25 mouse cellular contexts compared by ENCODE assay signal in genomic region chr1:134607279-134607678, GRCm38 (mm10). TPM values are rescaled to one million over a fixed set of nuclear protein-coding genes. Genes with fewer than 3 reads are reported as not detected.
DNase-seq lines count a peak whose midpoint lies in the region; ATAC-seq and TF ChIP-seq lines count a peak whose summit lies in the region.
"Had no signal": no experiment of that assay in that cellular context is flagged by ENCODE, and none has a peak within 500 bp of the region (broad histone marks: within the 10 kb centered on the region; RNA-seq: fewer than 3 reads in every experiment).

No protein-coding gene starts in this region.

- TF ChIP-seq POLR2A in MEL (IDR thresholded peaks at IDR 0.05; ENCODE audit: control insufficient read depth in 1 of 2, insufficient read depth in 1 of 2, low read depth in 1 of 2, low read length in 2 of 2, poor library complexity in 1 of 2), result no peak

- peak; percentile 33 for TF ChIP-seq RAD21 in MEL (IDR thresholded peaks at IDR 0.05; ENCODE audit: low read depth, low read length)

- ATAC-seq in intestine, postnatal 0 days, result no peak
- no peak for ATAC-seq in intestine, embryonic 16.5 days
- no peak for ATAC-seq in lung, postnatal 0 days

- H3K4me3 ChIP-seq in intestine, postnatal 0 days (ENCODE audit: low read depth, low read length), result no peak overlapping the region
- no peak overlapping the region for H3K4me3 ChIP-seq in intestine, embryonic 16.5 days (ENCODE audit: low read length)
- no peak overlapping the region for H3K4me3 ChIP-seq in lung, postnatal 0 days (ENCODE audit: low read depth, low read length)
- H3K4me3 ChIP-seq in MEL (ENCODE audit: control insufficient read depth in 1 of 2, insufficient read depth in 1 of 2, low read depth in 2 of 2, low read length in 2 of 2), result no peak overlapping the region
- H3K4me3 ChIP-seq in limb, embryonic 10.5 days, result no peak overlapping the region
- H3K4me3 ChIP-seq: forebrain, embryonic 10.5 days; midbrain, embryonic 10.5 days; neural tube, embryonic 12.5 days had no signal

- no peaks in the 10 kb centered on the region for H3K27me3 ChIP-seq in intestine, postnatal 0 days (replicated peaks; ENCODE audit: control insufficient read depth, insufficient read depth, low read length)
- no peaks in the 10 kb centered on the region for H3K27me3 ChIP-seq in intestine, embryonic 16.5 days (replicated peaks; ENCODE audit: control insufficient read depth, insufficient read depth, low read length)
- H3K27me3 ChIP-seq in lung, postnatal 0 days (replicated peaks; ENCODE audit: insufficient read depth, low read length), result no peaks in the 10 kb centered on the region
- no peaks in the 10 kb centered on the region for H3K27me3 ChIP-seq in MEL (ENCODE audit: control insufficient read depth in 1 of 2, insufficient read depth in 2 of 2, low read length in 2 of 2)
- H3K27me3 ChIP-seq in limb, embryonic 10.5 days (ENCODE audit: low read depth, poor library complexity, severe bottlenecking), result no peaks in the 10 kb centered on the region
- H3K27me3 ChIP-seq: neural tube, embryonic 12.5 days had no signal

- H3K79me2 ChIP-seq in MEL (ENCODE audit: control insufficient read depth, insufficient read depth, low read length, poor library complexity), result no peaks in the 10 kb centered on the region

- H3K9me3 ChIP-seq in intestine, postnatal 0 days (ENCODE audit: control insufficient read depth), result no peaks in the 10 kb centered on the region
- no peaks in the 10 kb centered on the region for H3K9me3 ChIP-seq in intestine, embryonic 16.5 days (ENCODE audit: control insufficient read depth, low read length)
- H3K9me3 ChIP-seq in lung, postnatal 0 days (ENCODE audit: low read length), result no peaks in the 10 kb centered on the region
- H3K9me3 ChIP-seq in MEL (replicated peaks; ENCODE audit: insufficient read depth, low read length), result no peaks in the 10 kb centered on the region
- H3K9me3 ChIP-seq in limb, embryonic 10.5 days (replicated peaks), result no peaks in the 10 kb centered on the region
- H3K9me3 ChIP-seq: forebrain, embryonic 10.5 days; midbrain, embryonic 10.5 days; neural tube, embryonic 12.5 days had no signal

- TF ChIP-seq EP300 in lung, postnatal 0 days (IDR thresholded peaks at IDR 0.05), result no peak
- no peak for TF ChIP-seq EP300 in MEL (IDR thresholded peaks at IDR 0.05; ENCODE audit: low read depth in 1 of 2, low read length in 2 of 2)

- peaks cover 33% of the 10 kb centered on the region for H3K36me3 ChIP-seq in intestine, postnatal 0 days (ENCODE audit: control insufficient read depth, insufficient read depth)
- H3K36me3 ChIP-seq in intestine, embryonic 16.5 days (ENCODE audit: control insufficient read depth, insufficient read depth, low read length), result peaks cover 7% of the 10 kb centered on the region
- peaks cover 23% of the 10 kb centered on the region for H3K36me3 ChIP-seq in lung, postnatal 0 days (ENCODE audit: insufficient read depth, low read length)
- H3K36me3 ChIP-seq in MEL (ENCODE audit: control insufficient read depth in 1 of 2, insufficient read depth in 2 of 2, low read length in 2 of 2), result peaks cover 28 to 42% of the 10 kb centered on the region in 2 experiments
- peaks cover 96% of the 10 kb centered on the region for H3K36me3 ChIP-seq in limb, embryonic 10.5 days

- H3K27ac ChIP-seq in intestine, postnatal 0 days (ENCODE audit: low read depth, low read length), result no peak overlapping the region
- H3K27ac ChIP-seq in intestine, embryonic 16.5 days (ENCODE audit: low read length), result no peak overlapping the region
- H3K27ac ChIP-seq in lung, postnatal 0 days (ENCODE audit: low read length), result no peak overlapping the region
- H3K27ac ChIP-seq in MEL (ENCODE audit: control insufficient read depth, low read depth, low read length), result no peak overlapping the region
- no peak overlapping the region for H3K27ac ChIP-seq in limb, embryonic 10.5 days
- H3K27ac ChIP-seq: forebrain, embryonic 10.5 days; liver, embryonic 14.5 days; midbrain, embryonic 10.5 days; neural tube, embryonic 12.5 days had no signal

- no peak overlapping the region for H3K4me2 ChIP-seq in intestine, postnatal 0 days (replicated peaks; ENCODE audit: low read depth)
- no peak overlapping the region for H3K4me2 ChIP-seq in intestine, embryonic 16.5 days (ENCODE audit: low read depth, low read length)
- H3K4me2 ChIP-seq in lung, postnatal 0 days (replicated peaks; ENCODE audit: low read depth, low read length), result no peak overlapping the region
- H3K4me2 ChIP-seq: neural tube, embryonic 12.5 days had no signal

- no peaks in the 10 kb centered on the region for H3K4me1 ChIP-seq in intestine, postnatal 0 days (replicated peaks; ENCODE audit: control insufficient read depth, insufficient read depth, low read length)
- peaks cover 6% of the 10 kb centered on the region for H3K4me1 ChIP-seq in intestine, embryonic 16.5 days (ENCODE audit: control insufficient read depth, insufficient read depth, low read length)
- no peaks in the 10 kb centered on the region for H3K4me1 ChIP-seq in lung, postnatal 0 days (ENCODE audit: insufficient read depth, low read depth, low read length)
- peaks cover 12 to 13% of the 10 kb centered on the region in 2 experiments for H3K4me1 ChIP-seq in MEL (ENCODE audit: control insufficient read depth in 1 of 2, insufficient read depth in 2 of 2, low read length in 2 of 2)
- no peaks in the 10 kb centered on the region for H3K4me1 ChIP-seq in limb, embryonic 10.5 days
- H3K4me1 ChIP-seq: forebrain, embryonic 10.5 days; midbrain, embryonic 10.5 days; neural tube, embryonic 12.5 days had no signal

- TF ChIP-seq CTCF in intestine, postnatal 0 days (IDR thresholded peaks at IDR 0.05; ENCODE audit: low read depth), result peak; percentile 47
- peak; percentile 37 for TF ChIP-seq CTCF in lung, postnatal 0 days (IDR thresholded peaks at IDR 0.05)
- peak in 1 of 3 experiments; percentile 22; a peak in 2 of 6 replicates for TF ChIP-seq CTCF in MEL (IDR thresholded peaks at IDR 0.05 in 2 of 3, conservative IDR thresholded peaks at IDR 0.05 in 1 of 3; ENCODE audit: control insufficient read depth in 1 of 3, insufficient read depth in 1 of 3, low read depth in 2 of 3, low read length in 3 of 3, poor library complexity in 1 of 3, severe bottlenecking in 1 of 3)

- 70% methylated on average over 1 of the region's 1 CpGs for WGBS in intestine, postnatal 0 days
- 62% methylated on average over 1 of the region's 1 CpGs for WGBS in intestine, embryonic 16.5 days
- WGBS in lung, postnatal 0 days, result 85% methylated on average over 1 of the region's 1 CpGs
- 88% methylated on average over 1 of the region's 1 CpGs for WGBS in limb, embryonic 10.5 days

- no peak overlapping the region for H3K9ac ChIP-seq in intestine, postnatal 0 days (ENCODE audit: low read depth, low read length)
- no peak overlapping the region for H3K9ac ChIP-seq in intestine, embryonic 16.5 days (ENCODE audit: low read depth, low read length)
- no peak overlapping the region for H3K9ac ChIP-seq in lung, postnatal 0 days (replicated peaks; ENCODE audit: low read depth)
- H3K9ac ChIP-seq in MEL (ENCODE audit: control insufficient read depth, low read depth, low read length, poor library complexity, severe bottlenecking), result no peak overlapping the region
- H3K9ac ChIP-seq: liver, embryonic 14.5 days; neural tube, embryonic 12.5 days had no signal

- DNase-seq in lung, postnatal 0 days (ENCODE audit: low spot score), result peak; percentile 25
- no peak for DNase-seq in lung, adult 18-20 months
- no peak for DNase-seq in MEL (ENCODE audit: low read depth, low spot score)
- DNase-seq in retina, postnatal 1 day, result no peak
- no peak for DNase-seq in limb, embryonic 10.5 days (ENCODE audit: low spot score)
- DNase-seq: adrenal gland, postnatal 36 days; cerebellum, adult 18-20 months; cerebellum, postnatal 36 days; heart, postnatal 36 days; kidney, adult 9 months; kidney, postnatal 36 days; lung, postnatal 4 days; right cerebral cortex, adult 18-20 months had no signal

TF ChIP-seq in MEL, 35 proteins besides CTCF, POLR2A, EP300 and RAD21:
- TF ChIP-seq SMC3 (IDR thresholded peaks at IDR 0.05; ENCODE audit: low read depth, low read length) (peak; percentile 33; the same call in 1 of the 2 replicates), BHLHE40 (IDR thresholded peaks at IDR 0.05; ENCODE audit: borderline replicate concordance, low read depth, low read length) (no peak)

RNA-seq across cellular contexts. Expression of gene Syt2, which starts 39.2 kb away (rescaled TPM):
- polyA plus RNA-seq in intestine, postnatal 0 days (2015; fragmentation: Nextera tagmentation; extraction: Ambion mirVana), result 0.48 and 0.84 TPM in 2 replicates
- 1.1 and 1.4 TPM in 2 replicates for polyA plus RNA-seq in intestine, embryonic 16.5 days (2015; fragmentation: Nextera tagmentation; extraction: Ambion mirVana)
- 0.14 TPM in 2 replicates for polyA plus RNA-seq in lung, postnatal 0 days (2015; fragmentation: Nextera tagmentation; extraction: Ambion mirVana)
- total RNA-seq in MEL (2012; rRNA removed), result 0.07 TPM in 1 of 2 replicates, not detected in the other
- polyA plus RNA-seq in MEL (2012; ENCODE audit: insufficient read depth in 1 of 2, insufficient read length in 2 of 2, low read depth in 1 of 2, low replicate concordance in 2 of 2, missing spikeins in 1 of 2), result under 1 TPM in 1 of 2 experiments, not detected in 1; 0.31 TPM
- 0.04 and 0.06 TPM in 2 replicates for polyA plus RNA-seq in limb, embryonic 10.5 days (2016; fragmentation: Nextera tagmentation; extraction: Ambion mirVana)
- total RNA-seq: heart, postnatal 36 days; monocyte, adult 5-6 weeks had no signal

RNA-seq across cellular contexts. Expression of gene Kdm5b, which starts 47.3 kb away (rescaled TPM):
- polyA plus RNA-seq in intestine, postnatal 0 days (2015; fragmentation: Nextera tagmentation; extraction: Ambion mirVana), result 12.6 and 13.0 TPM in 2 replicates
- 25.4 and 26.3 TPM in 2 replicates for polyA plus RNA-seq in intestine, embryonic 16.5 days (2015; fragmentation: Nextera tagmentation; extraction: Ambion mirVana)
- 33.3 and 37.5 TPM in 2 replicates for polyA plus RNA-seq in lung, postnatal 0 days (2015; fragmentation: Nextera tagmentation; extraction: Ambion mirVana)
- total RNA-seq in MEL (2012; rRNA removed), result 25.5 and 37.7 TPM in 2 replicates
- polyA plus RNA-seq in MEL (2012; ENCODE audit: insufficient read depth in 1 of 2, insufficient read length in 2 of 2, low read depth in 1 of 2, low replicate concordance in 2 of 2, missing spikeins in 1 of 2), result 10 to 100 TPM; 31.8 to 48.6 TPM
- polyA plus RNA-seq in limb, embryonic 10.5 days (2016; fragmentation: Nextera tagmentation; extraction: Ambion mirVana), result 67.1 and 81.9 TPM in 2 replicates

RNA-seq across cellular contexts. Expression of gene Mgat4e, which starts 57.8 kb away (rescaled TPM):
- polyA plus RNA-seq in intestine, postnatal 0 days (2015; fragmentation: Nextera tagmentation; extraction: Ambion mirVana), result not detected in 2 replicates
- polyA plus RNA-seq in intestine, embryonic 16.5 days (2015; fragmentation: Nextera tagmentation; extraction: Ambion mirVana), result not detected in 2 replicates
- not detected in 2 replicates for polyA plus RNA-seq in lung, postnatal 0 days (2015; fragmentation: Nextera tagmentation; extraction: Ambion mirVana)
- total RNA-seq in MEL (2012; rRNA removed), result 0.08 TPM in 1 of 2 replicates, not detected in the other
- polyA plus RNA-seq in MEL (2012; ENCODE audit: insufficient read depth in 1 of 2, insufficient read length in 2 of 2, low read depth in 1 of 2, low replicate concordance in 2 of 2, missing spikeins in 1 of 2), result under 1 TPM in 1 of 2 experiments, not detected in 1; 0.17 TPM
- not detected in 2 replicates for polyA plus RNA-seq in limb, embryonic 10.5 days (2016; fragmentation: Nextera tagmentation; extraction: Ambion mirVana)
- total RNA-seq: adrenal gland, postnatal 36 days; gastrocnemius, adult 8-10 months; heart, postnatal 36 days; layer of hippocampus, postnatal 10 days; left cerebral cortex, adult 8-10 months; monocyte, adult 5-6 weeks had no signal
- polyA plus RNA-seq: forebrain, embryonic 10.5 days; heart, embryonic 14.5 days; limb, embryonic 11.5 days; liver, embryonic 14.5 days; midbrain, embryonic 10.5 days; neural tube, embryonic 12.5 days had no signal
